Mouse (Mus musculus): ENCODE data around the gene Ctrc. TPM values are rescaled to one million over a fixed set of nuclear protein-coding genes. Genes with fewer than 3 reads are reported as not detected.

Ctrc gene
- polyA plus RNA-seq, 1 experiment from 2014 or later: 0.42 TPM

- ATAC-seq (ENCODE audit: insufficient read depth, low FRiP score, low read depth): peak; percentile 85
- H3K36me3 ChIP-seq: peaks cover 12% of the 10 kb centered on the region; the same call in 1 of the 2 replicates
- H3K9me3 ChIP-seq: no peaks in the 10 kb centered on the region
- peak within 1 kb of the TSS; percentile 75 for H3K4me3 ChIP-seq (replicated peaks)
- no peaks in the 10 kb centered on the region for H3K27me3 ChIP-seq (replicated peaks)
- H3K4me2 ChIP-seq: peak within 1 kb of the TSS; percentile 57
- under 1% methylated on average over 76 of the region's 80 CpGs for WGBS
- H3K9ac ChIP-seq: peak within 1 kb of the TSS; percentile 65
- H3K27ac ChIP-seq: peak within 1 kb of the TSS; percentile 98
- peaks cover 21% of the 10 kb centered on the region for H3K4me1 ChIP-seq
These were observed 52.6 kb downstream of the Ctrc start, which contains the start of gene Casp9 for GRCm38 (mm10) chr4:141793282-141794151. Casp9 (plus strand) TSS chr4:141793612.

- Histone ChIP-seq H3K4me1 (peaks cover 21% of the 10 kb centered on the region), H3K27ac (peak overlapping the region; percentile 98), H3K36me3 (peaks cover 9% of the 10 kb centered on the region; the same call in 1 of the 2 replicates), H3K4me3 (replicated peaks) (peak overlapping the region; percentile 75), H3K27me3 (replicated peaks) (no peaks in the 10 kb centered on the region), H3K9ac (no peak overlapping the region; the same call in 1 of the 2 replicates), H3K4me2 (peak overlapping the region; percentile 57), H3K9me3 (no peaks in the 10 kb centered on the region)
- WGBS: 14% methylated on average over 10 of the region's 10 CpGs
- ATAC-seq (ENCODE audit: insufficient read depth, low FRiP score, low read depth): no peak
These were observed 53.4 kb downstream of the Ctrc start for GRCm38 (mm10) chr4:141792554-141793281.

GRCm38 (mm10) chr4:141791951-141792350 is 54.2 kb downstream of the Ctrc start:
- Histone ChIP-seq H3K4me1 (peaks cover 21% of the 10 kb centered on the region), H3K9me3 (no peaks in the 10 kb centered on the region), H3K27ac (no peak overlapping the region), H3K27me3 (replicated peaks) (no peaks in the 10 kb centered on the region), H3K4me3 (replicated peaks) (no peak overlapping the region), H3K36me3 (0 out of 2 replicates have a peak, but pooled peaks cover 1% of the 10 kb centered on the region), H3K4me2 (no peak overlapping the region), H3K9ac (no peak overlapping the region)
- ATAC-seq (ENCODE audit: insufficient read depth, low FRiP score, low read depth): no peak
- 81% methylated on average over 8 of the region's 8 CpGs for WGBS

GRCm38 (mm10) chr4:141791486-141791885 is 54.7 kb downstream of the Ctrc start:
- H3K36me3 ChIP-seq: no peaks in the 10 kb centered on the region
- H3K4me1 ChIP-seq: peaks cover 21% of the 10 kb centered on the region
- no peak overlapping the region for H3K4me3 ChIP-seq (replicated peaks)
- 87% methylated on average over 7 of the region's 7 CpGs for WGBS
- no peak for ATAC-seq (ENCODE audit: insufficient read depth, low FRiP score, low read depth)
- H3K4me2 ChIP-seq: no peak overlapping the region
- no peaks in the 10 kb centered on the region for H3K27me3 ChIP-seq (replicated peaks)
- H3K27ac ChIP-seq: no peak overlapping the region
- H3K9ac ChIP-seq: no peak overlapping the region
- no peaks in the 10 kb centered on the region for H3K9me3 ChIP-seq

GRCm38 (mm10) chr4:141790524-141790990 is 55.6 kb downstream of the Ctrc start, which contains the start of gene Dnajc16:
Dnajc16 (minus strand) TSS chr4:141790931.
- H3K4me1 ChIP-seq: peaks cover 19% of the 10 kb centered on the region
- H3K27ac ChIP-seq: peak within 1 kb of the TSS; percentile 78
- peak within 1 kb of the TSS; percentile 96 for H3K9ac ChIP-seq
- H3K27me3 ChIP-seq (replicated peaks): no peaks in the 10 kb centered on the region
- H3K9me3 ChIP-seq: no peaks in the 10 kb centered on the region
- ATAC-seq (ENCODE audit: insufficient read depth, low FRiP score, low read depth): peak; percentile 88
- 0 out of 2 replicates have a peak, but pooled peaks cover 4% of the 10 kb centered on the region for H3K36me3 ChIP-seq
- WGBS: under 1% methylated on average over 42 of the region's 42 CpGs
- H3K4me2 ChIP-seq: peak within 1 kb of the TSS; percentile 81
- peak within 1 kb of the TSS; percentile 100 for H3K4me3 ChIP-seq (replicated peaks)

GRCm38 (mm10) chr4:141789564-141790218 is 56.5 kb downstream of the Ctrc start:
- H3K4me3 ChIP-seq (replicated peaks): peak overlapping the region; percentile 100
- peaks cover 11% of the 10 kb centered on the region; the same call in 1 of the 2 replicates for H3K36me3 ChIP-seq
- H3K9me3 ChIP-seq: no peaks in the 10 kb centered on the region
- H3K4me2 ChIP-seq: peak overlapping the region; percentile 81
- H3K4me1 ChIP-seq: peaks cover 12% of the 10 kb centered on the region
- peak overlapping the region; percentile 78; the same call in 1 of the 2 replicates for H3K27ac ChIP-seq
- H3K9ac ChIP-seq: peak overlapping the region; percentile 96
- no peak for ATAC-seq (ENCODE audit: insufficient read depth, low FRiP score, low read depth)
- H3K27me3 ChIP-seq (replicated peaks): no peaks in the 10 kb centered on the region
- 29% methylated on average over 3 of the region's 3 CpGs for WGBS

- H3K27ac ChIP-seq: no peak overlapping the region
- 89% methylated on average over 7 of the region's 7 CpGs for WGBS
These were observed 58.7 kb downstream of the Ctrc start for GRCm38 (mm10) chr4:141787462-141787861.

GRCm38 (mm10) chr4:141787046-141787445 is 59.1 kb downstream of the Ctrc start:
- Histone ChIP-seq H3K4me3 (replicated peaks) (no peak overlapping the region), H3K9ac (no peak overlapping the region), H3K36me3 (peaks cover 24% of the 10 kb centered on the region; the same call in 1 of the 2 replicates), H3K4me1 (peaks cover 6% of the 10 kb centered on the region; the same call in 1 of the 2 replicates), H3K27me3 (replicated peaks) (no peaks in the 10 kb centered on the region), H3K4me2 (no peak overlapping the region), H3K9me3 (no peaks in the 10 kb centered on the region), H3K27ac (no peak overlapping the region)
- ATAC-seq (ENCODE audit: insufficient read depth, low FRiP score, low read depth): no peak
- WGBS: 71% methylated on average over 6 of the region's 6 CpGs

More at GRCm38 (mm10) chr4:141787462-141787861, 58.7 kb downstream of the Ctrc start:
- H3K4me2 ChIP-seq: no peak overlapping the region
- H3K4me1 ChIP-seq: peaks cover 6% of the 10 kb centered on the region; the same call in 1 of the 2 replicates
- H3K9me3 ChIP-seq: no peaks in the 10 kb centered on the region
- no peak overlapping the region for H3K4me3 ChIP-seq (replicated peaks)
- H3K9ac ChIP-seq: no peak overlapping the region
- no peaks in the 10 kb centered on the region for H3K27me3 ChIP-seq (replicated peaks)
- peaks cover 20% of the 10 kb centered on the region; the same call in 1 of the 2 replicates for H3K36me3 ChIP-seq
- ATAC-seq (ENCODE audit: insufficient read depth, low FRiP score, low read depth): no peak

- Histone ChIP-seq H3K9ac (no peak overlapping the region), H3K36me3 (peaks cover 31% of the 10 kb centered on the region), H3K27me3 (replicated peaks) (no peaks in the 10 kb centered on the region), H3K27ac (no peak overlapping the region), H3K4me1 (peaks cover 6% of the 10 kb centered on the region; the same call in 1 of the 2 replicates), H3K4me3 (replicated peaks) (no peak overlapping the region), H3K9me3 (no peaks in the 10 kb centered on the region), H3K4me2 (no peak overlapping the region)
- no peak for ATAC-seq (ENCODE audit: insufficient read depth, low FRiP score, low read depth)
- WGBS: 87% methylated on average over 13 of the region's 13 CpGs
These were observed 60.0 kb downstream of the Ctrc start for GRCm38 (mm10) chr4:141786141-141786540.

- no peak for ATAC-seq (ENCODE audit: insufficient read depth, low FRiP score, low read depth)
- H3K36me3 ChIP-seq: peaks cover 34% of the 10 kb centered on the region
These were observed 61.3 kb downstream of the Ctrc start for GRCm38 (mm10) chr4:141784835-141785234.

More at GRCm38 (mm10) chr4:141784835-141785234, 61.3 kb downstream of the Ctrc start:
- WGBS: 83% methylated on average over 5 of the region's 5 CpGs
- H3K4me3 ChIP-seq (replicated peaks): no peak overlapping the region
- no peak overlapping the region for H3K4me2 ChIP-seq
- no peak overlapping the region for H3K9ac ChIP-seq
- no peak overlapping the region for H3K27ac ChIP-seq
- H3K4me1 ChIP-seq: 0 out of 2 replicates have a peak, but pooled peaks cover 4% of the 10 kb centered on the region
- no peaks in the 10 kb centered on the region for H3K9me3 ChIP-seq
- no peaks in the 10 kb centered on the region for H3K27me3 ChIP-seq (replicated peaks)

Measured in stomach, embryonic 15.5 days (tissue).